Mouse (Mus musculus) liver, embryonic 16.5 days (tissue): ENCODE measurements around the gene Nfu1. TPM values are rescaled to one million over a fixed set of nuclear protein-coding genes. Genes with fewer than 3 reads are reported as not detected.

ENCODE experiments used
- ATAC-seq: fragments of 200-750 bp; cut with Nextera tagmentation; 2 replicates; pipeline ENCODE4 v1.8.0; 2017; ENCODE audit warnings: low read depth, mild to moderate bottlenecking, moderate number of reproducible peaks, moderate library complexity
- H3K27ac ChIP-seq: fragments of 300-500 bp; sonication (generic); 2 replicates; pipeline ENCODE4 v1.5.1; 2014; ENCODE audit warnings: mild to moderate bottlenecking, low read length
- H3K27me3 ChIP-seq: fragments of 300-500 bp; sonication (generic); 2 replicates; pipeline ENCODE4 v1.6.1; 2014; ENCODE audit warnings: low read depth, low read length, mixed read lengths; ENCODE audit not compliant: control insufficient read depth, insufficient read depth
- H3K36me3 ChIP-seq: fragments of 300-500 bp; sonication (generic); 2 replicates; pipeline ENCODE4 v1.6.1; 2014; ENCODE audit warnings: mild to moderate bottlenecking; ENCODE audit not compliant: control insufficient read depth, insufficient read depth
- H3K4me1 ChIP-seq: fragments of 300-500 bp; sonication (generic); 2 replicates; pipeline ENCODE4 v1.6.1; 2014; ENCODE audit warnings: low read depth, low read length, mixed read lengths; ENCODE audit not compliant: control insufficient read depth
- H3K4me2 ChIP-seq: fragments of 300-500 bp; sonication (generic); 2 replicates; pipeline ENCODE4 v1.6.1; 2014; ENCODE audit warnings: low read depth, low read length, mixed read lengths
- H3K4me3 ChIP-seq: fragments of 300-500 bp; sonication (generic); 2 replicates; pipeline ENCODE4 v1.5.1; 2014; ENCODE audit warnings: low read depth, mild to moderate bottlenecking, low read length
- H3K9ac ChIP-seq: fragments of 300-500 bp; sonication (generic); 2 replicates; pipeline ENCODE4 v1.6.1; 2014; ENCODE audit warnings: low read depth, low read length
- H3K9me3 ChIP-seq: fragments of 300-500 bp; sonication (generic); replicated peaks from 2 replicates; pipeline ENCODE4 v1.6.1; 2016; ENCODE audit warnings: low read length; ENCODE audit not compliant: control insufficient read depth
- WGBS: fragments of 180-500 bp; shearing (Covaris S2); extraction: QIAGEN DNeasy Blood & Tissue Kit; methylation state at CpG from one replicate; pipeline ENCODE4 v1.1.7; 2014; ENCODE audit not compliant: insufficient replicate concordance; 5-methylcytosine and 5-hydroxymethylcytosine counted together
- polyA plus RNA-seq: library from polyadenylated mRNA; unstranded; fragments of >200 nt; fragmentation: Nextera tagmentation; extraction: Ambion mirVana; gene quantifications from 2 replicates; pipeline ENCODE4 v1.2.1, GENCODE M21; 2015

The Nfu1 gene
- polyA plus RNA-seq, 1 experiment from 2014 or later = 40.9 TPM

- H3K9ac ChIP-seq = no peak overlapping the region
- ATAC-seq = no peak
- 63% methylated on average over 3 of the region's 3 CpGs for WGBS
- H3K9me3 ChIP-seq = no peaks in the 10 kb centered on the region
- H3K27ac ChIP-seq = no peak overlapping the region
- H3K4me1 ChIP-seq = no peaks in the 10 kb centered on the region
- H3K4me2 ChIP-seq = no peak overlapping the region
- H3K36me3 ChIP-seq = no peaks in the 10 kb centered on the region
- no peaks in the 10 kb centered on the region for H3K27me3 ChIP-seq
- no peak overlapping the region for H3K4me3 ChIP-seq
These were observed 25.4 kb downstream of the Nfu1 start for GRCm38 (mm10) chr6:87034395-87034794.

- no peak overlapping the region for H3K4me3 ChIP-seq
- H3K27me3 ChIP-seq = no peaks in the 10 kb centered on the region
- H3K27ac ChIP-seq = no peak overlapping the region
- H3K36me3 ChIP-seq = no peaks in the 10 kb centered on the region
- no peak for ATAC-seq
- H3K4me2 ChIP-seq = no peak overlapping the region
- no peak overlapping the region for H3K9ac ChIP-seq
- WGBS = 71% methylated on average over 10 of the region's 10 CpGs
- peaks cover 7% of the 10 kb centered on the region for H3K4me1 ChIP-seq
- H3K9me3 ChIP-seq = no peaks in the 10 kb centered on the region
These were observed 29.0 kb downstream of the Nfu1 start for GRCm38 (mm10) chr6:87037826-87038620.

GRCm38 (mm10) chr6:87039161-87039560 is 30.1 kb downstream of the Nfu1 start:
- no peak for ATAC-seq
- H3K9ac ChIP-seq = no peak overlapping the region
- H3K9me3 ChIP-seq = no peaks in the 10 kb centered on the region
- WGBS = 75% methylated on average over 8 of the region's 8 CpGs
- no peak overlapping the region for H3K4me2 ChIP-seq
- H3K27ac ChIP-seq = no peak overlapping the region
- no peaks in the 10 kb centered on the region for H3K36me3 ChIP-seq
- no peak overlapping the region for H3K4me3 ChIP-seq
- H3K4me1 ChIP-seq = peaks cover 16% of the 10 kb centered on the region
- H3K27me3 ChIP-seq = no peaks in the 10 kb centered on the region

- Histone ChIP-seq H3K4me3 (no peak overlapping the region), H3K27me3 (no peaks in the 10 kb centered on the region), H3K4me2 (no peak overlapping the region), H3K9me3 (no peaks in the 10 kb centered on the region), H3K4me1 (peaks cover 19% of the 10 kb centered on the region), H3K36me3 (no peaks in the 10 kb centered on the region), H3K9ac (no peak overlapping the region), H3K27ac (no peak overlapping the region)
- 39% methylated on average over 4 of the region's 4 CpGs for WGBS
- ATAC-seq = no peak
These were observed 31.9 kb downstream of the Nfu1 start for GRCm38 (mm10) chr6:87040971-87041370.

GRCm38 (mm10) chr6:87041431-87041830 is 32.4 kb downstream of the Nfu1 start:
- H3K9ac ChIP-seq = no peak overlapping the region
- H3K4me3 ChIP-seq = peak overlapping the region; percentile 86
- H3K27ac ChIP-seq = peak overlapping the region; percentile 95; the same call in 1 of the 2 replicates
- no peaks in the 10 kb centered on the region for H3K36me3 ChIP-seq
- 61% methylated on average over 7 of the region's 7 CpGs for WGBS
- peaks cover 19% of the 10 kb centered on the region for H3K4me1 ChIP-seq
- H3K9me3 ChIP-seq = no peaks in the 10 kb centered on the region
- H3K4me2 ChIP-seq = peak overlapping the region; percentile 95
- ATAC-seq = no peak
- H3K27me3 ChIP-seq = no peaks in the 10 kb centered on the region

GRCm38 (mm10) chr6:87042004-87042336 is 32.9 kb downstream of the Nfu1 start:
- WGBS = under 1% methylated on average over 11 of the region's 11 CpGs
- H3K27me3 ChIP-seq = no peaks in the 10 kb centered on the region
- no peaks in the 10 kb centered on the region for H3K9me3 ChIP-seq
- H3K4me2 ChIP-seq = peak overlapping the region; percentile 95
- no peak for ATAC-seq
- peaks cover 19% of the 10 kb centered on the region for H3K4me1 ChIP-seq
- H3K9ac ChIP-seq = peak overlapping the region; percentile 95
- H3K4me3 ChIP-seq = peak overlapping the region; percentile 86
- no peaks in the 10 kb centered on the region for H3K36me3 ChIP-seq
- peak overlapping the region; percentile 95 for H3K27ac ChIP-seq

GRCm38 (mm10) chr6:87042337-87043130 is 33.5 kb downstream of the Nfu1 start, which contains the start of gene Gfpt1:
Gene Gfpt1 (plus strand): TSS chr6:87042846.
- H3K27me3 ChIP-seq = no peaks in the 10 kb centered on the region
- H3K27ac ChIP-seq = peak within 1 kb of the TSS; percentile 95
- peak; percentile 95 for ATAC-seq
- no peaks in the 10 kb centered on the region for H3K9me3 ChIP-seq
- H3K4me1 ChIP-seq = peaks cover 19% of the 10 kb centered on the region
- under 1% methylated on average over 67 of the region's 68 CpGs for WGBS
- H3K36me3 ChIP-seq = no peaks in the 10 kb centered on the region
- peak within 1 kb of the TSS; percentile 86 for H3K4me3 ChIP-seq
- peak within 1 kb of the TSS; percentile 95 for H3K9ac ChIP-seq
- peak within 1 kb of the TSS; percentile 95 for H3K4me2 ChIP-seq

- Histone ChIP-seq H3K36me3 (no peaks in the 10 kb centered on the region), H3K4me1 (peaks cover 19% of the 10 kb centered on the region), H3K9me3 (no peaks in the 10 kb centered on the region), H3K4me2 (peak overlapping the region; percentile 95), H3K9ac (peak overlapping the region; percentile 95), H3K27ac (peak overlapping the region; percentile 58), H3K27me3 (no peaks in the 10 kb centered on the region), H3K4me3 (peak overlapping the region; percentile 86)
- WGBS = 1% methylated on average over 9 of the region's 9 CpGs
- ATAC-seq = no peak
These were observed 34.1 kb downstream of the Nfu1 start for GRCm38 (mm10) chr6:87043131-87043516.

- Histone ChIP-seq H3K36me3 (no peaks in the 10 kb centered on the region), H3K27me3 (no peaks in the 10 kb centered on the region), H3K9ac (no peak overlapping the region), H3K9me3 (no peaks in the 10 kb centered on the region), H3K27ac (no peak overlapping the region), H3K4me2 (no peak overlapping the region), H3K4me1 (peaks cover 19% of the 10 kb centered on the region), H3K4me3 (no peak overlapping the region)
- ATAC-seq = no peak
- WGBS = 31% methylated on average over 2 of the region's 2 CpGs
These were observed 35.9 kb downstream of the Nfu1 start for GRCm38 (mm10) chr6:87044895-87045294.
